22 mouse cellular contexts compared by ENCODE assay signal in genomic region chr6:92804254-92804971, GRCm38 (mm10). TPM values are rescaled to one million over a fixed set of nuclear protein-coding genes. Genes with fewer than 3 reads are reported as not detected.
"Had no signal": no experiment of that assay in that cellular context is flagged by ENCODE, and none has a peak within 500 bp of the region (broad histone marks: within the 10 kb centered on the region; RNA-seq: fewer than 3 reads in every experiment).

No protein-coding gene starts in this region.

- H3K4me3 ChIP-seq: layer of hippocampus, adult 2 months; limb, embryonic 15.5 days; megakaryocyte, embryonic 14.5 days; midbrain, embryonic 10.5 days; midbrain, embryonic 15.5 days; neural tube, embryonic 12.5 days; neural tube, embryonic 15.5 days had no signal

- H3K27ac ChIP-seq: liver, embryonic 14.5 days; midbrain, embryonic 10.5 days; midbrain, embryonic 15.5 days; neural tube, embryonic 12.5 days; neural tube, embryonic 15.5 days had no signal

- H3K4me2 ChIP-seq: limb, embryonic 15.5 days; liver, embryonic 11.5 days; midbrain, embryonic 15.5 days; neural tube, embryonic 12.5 days; neural tube, embryonic 15.5 days had no signal

- DNase-seq: kidney, adult 18-20 months; kidney, adult 9 months; kidney, postnatal 14 days; kidney, postnatal 4 days; layer of hippocampus, adult 9-11 months; liver, postnatal 0 days; lung, postnatal 36 days; right cerebral cortex, adult 18-20 months; right cerebral cortex, postnatal 14 days; right cerebral cortex, postnatal 4 days; thymus, adult 2 months; thymus, postnatal 14 days; thymus, postnatal 4 days had no signal

- ATAC-seq: liver, postnatal 0 days; midbrain, embryonic 15.5 days had no signal

- H3K9ac ChIP-seq: limb, embryonic 15.5 days; liver, embryonic 14.5 days; liver, postnatal 0 days; midbrain, embryonic 15.5 days; neural tube, embryonic 12.5 days; neural tube, embryonic 15.5 days had no signal

- H3K4me1 ChIP-seq: megakaryocyte, embryonic 14.5 days; midbrain, embryonic 15.5 days; neural tube, embryonic 12.5 days had no signal

- H3K9me3 ChIP-seq: limb, embryonic 15.5 days; midbrain, embryonic 10.5 days; midbrain, embryonic 15.5 days; neural tube, embryonic 12.5 days; neural tube, embryonic 15.5 days had no signal

- H3K27me3 ChIP-seq: limb, embryonic 15.5 days; megakaryocyte, embryonic 14.5 days; midbrain, embryonic 15.5 days; neural tube, embryonic 12.5 days; neural tube, embryonic 15.5 days had no signal

- H3K36me3 ChIP-seq: midbrain, embryonic 15.5 days; neural tube, embryonic 12.5 days; neural tube, embryonic 15.5 days had no signal

RNA-seq across cellular contexts. Expression of gene A730049H05Rik, which starts 11.9 kb away (rescaled TPM):
- polyA plus RNA-seq: liver, postnatal 0 days; neural tube, embryonic 12.5 days had no signal
